Mouse (Mus musculus) lung, adult 2 months (tissue): ENCODE results near the gene Mdm1.

Source experiments
- CTCF ChIP-seq: fragments of 200-500 bp; IDR thresholded peaks from 2 replicates; pipeline ENCODE4 v1.5.1; 2011; ENCODE audit warnings: mild to moderate bottlenecking, low read length, control low read depth; ENCODE audit not compliant: insufficient read depth
- POLR2A ChIP-seq: fragments of 200-500 bp; IDR thresholded peaks from 2 replicates; pipeline ENCODE4 v1.6.1; 2011; ENCODE audit warnings: low read depth, mild to moderate bottlenecking, control low read depth, low read length, borderline replicate concordance; ENCODE audit errors: extremely low read depth

- no peak for TF ChIP-seq CTCF
- peak; percentile 29; the same call in 1 of the 2 replicates for TF ChIP-seq POLR2A
Measured at GRCm38 (mm10) chr10:118141018-118141883, at the start of gene Mdm1.
